Mouse (Mus musculus) E14TG2a.4 (cell line): Measurements from ENCODE around the gene Qser1.

Experiments
- H3K27me3 ChIP-seq: 2 replicates; pipeline ENCODE4 v1.6.1; 2014; ENCODE audit warnings: low read length, control low read depth; ENCODE audit not compliant: insufficient read depth
- H3K36me3 ChIP-seq: 2 replicates; pipeline ENCODE4 v1.6.1; 2014; ENCODE audit warnings: low read length, control low read depth; ENCODE audit not compliant: insufficient read depth
- H3K4me1 ChIP-seq: replicated peaks from 2 replicates; pipeline ENCODE4 v1.6.1; 2014; ENCODE audit warnings: low read depth, low read length, control low read depth
- H3K4me3 ChIP-seq: replicated peaks from 2 replicates; pipeline ENCODE4 v1.5.1; 2014; ENCODE audit warnings: mild to moderate bottlenecking, low read length
- H3K9me3 ChIP-seq: 2 replicates; pipeline ENCODE4 v1.6.1; 2014; ENCODE audit warnings: low read length, control low read depth
- CTCF ChIP-seq: conservative IDR thresholded peaks from 2 replicates; pipeline ENCODE4 v1.5.1; 2014; ENCODE audit warnings: low read length
- NANOG ChIP-seq: IDR thresholded peaks from 2 replicates; pipeline ENCODE4 v1.6.1; 2014; ENCODE audit warnings: borderline replicate concordance, low read length, mixed read lengths
- POU5F1 ChIP-seq: IDR thresholded peaks from 2 replicates; pipeline ENCODE4 v1.6.1; 2014; ENCODE audit warnings: low read length, borderline replicate concordance

Gene Qser1

GRCm38 (mm10) chr2:104727369-104727768 is 89.2 kb downstream of the Qser1 start:
- peaks cover 54% of the 10 kb centered on the region for H3K36me3 ChIP-seq
- H3K27me3 ChIP-seq, result no peaks in the 10 kb centered on the region
- no peak overlapping the region for H3K4me3 ChIP-seq
- H3K4me1 ChIP-seq, result peaks cover 16% of the 10 kb centered on the region
- H3K9me3 ChIP-seq, result no peaks in the 10 kb centered on the region
- TF ChIP-seq NANOG (no peak), POU5F1 (no peak), CTCF (no peak)

GRCm38 (mm10) chr2:104722021-104722420 is 94.5 kb downstream of the Qser1 start:
- TF ChIP-seq POU5F1, result no peak
- no peak for TF ChIP-seq CTCF
- TF ChIP-seq NANOG, result no peak
- Histone ChIP-seq H3K4me3 (no peak overlapping the region), H3K27me3 (no peaks in the 10 kb centered on the region), H3K9me3 (no peaks in the 10 kb centered on the region), H3K4me1 (no peaks in the 10 kb centered on the region), H3K36me3 (peaks cover 31% of the 10 kb centered on the region)

GRCm38 (mm10) chr2:104717827-104718226 is 98.7 kb downstream of the Qser1 start:
- H3K4me1 ChIP-seq, result peaks cover 6% of the 10 kb centered on the region
- H3K36me3 ChIP-seq, result peaks cover 4% of the 10 kb centered on the region; the same call in 1 of the 2 replicates
- H3K4me3 ChIP-seq, result no peak overlapping the region
- no peak for TF ChIP-seq CTCF
- TF ChIP-seq POU5F1, result no peak
- no peak for TF ChIP-seq NANOG
- no peaks in the 10 kb centered on the region for H3K9me3 ChIP-seq
- peaks cover 2% of the 10 kb centered on the region; the same call in 1 of the 2 replicates for H3K27me3 ChIP-seq

- TF ChIP-seq POU5F1 (no peak), CTCF (no peak), NANOG (no peak)
- Histone ChIP-seq H3K4me1 (peaks cover 8% of the 10 kb centered on the region), H3K9me3 (no peaks in the 10 kb centered on the region), H3K27me3 (peaks cover 2% of the 10 kb centered on the region), H3K36me3 (no peaks in the 10 kb centered on the region), H3K4me3 (no peak overlapping the region)
These were observed 99.3 kb downstream of the Qser1 start for GRCm38 (mm10) chr2:104717231-104717735.

GRCm38 (mm10) chr2:104716279-104716678 is 100.3 kb downstream of the Qser1 start, which contains the start of gene Pin1rt1:
TSS of gene Pin1rt1 (minus strand) at chr2:104716379.
- peaks cover 12% of the 10 kb centered on the region for H3K4me1 ChIP-seq
- no peak within 1 kb of the TSS for H3K4me3 ChIP-seq
- no peak for TF ChIP-seq NANOG
- TF ChIP-seq POU5F1, result no peak
- no peak for TF ChIP-seq CTCF
- no peaks in the 10 kb centered on the region for H3K36me3 ChIP-seq
- H3K9me3 ChIP-seq, result no peaks in the 10 kb centered on the region
- H3K27me3 ChIP-seq, result peaks cover 6% of the 10 kb centered on the region

GRCm38 (mm10) chr2:104714254-104714691 is 102.3 kb downstream of the Qser1 start:
- Histone ChIP-seq H3K9me3 (no peaks in the 10 kb centered on the region), H3K27me3 (peaks cover 18% of the 10 kb centered on the region), H3K4me1 (peaks cover 26% of the 10 kb centered on the region), H3K4me3 (no peak overlapping the region), H3K36me3 (no peaks in the 10 kb centered on the region)
- TF ChIP-seq CTCF (no peak), POU5F1 (no peak), NANOG (no peak)

- TF ChIP-seq CTCF (no peak), NANOG (no peak), POU5F1 (no peak)
- no peaks in the 10 kb centered on the region for H3K36me3 ChIP-seq
- H3K27me3 ChIP-seq, result peaks cover 18% of the 10 kb centered on the region
- H3K4me1 ChIP-seq, result peaks cover 36% of the 10 kb centered on the region
- peak overlapping the region; percentile 87 for H3K4me3 ChIP-seq
- H3K9me3 ChIP-seq, result no peaks in the 10 kb centered on the region
These were observed 104.1 kb downstream of the Qser1 start for GRCm38 (mm10) chr2:104712486-104712809.

- no peak for TF ChIP-seq CTCF
- TF ChIP-seq NANOG, result no peak
- no peak for TF ChIP-seq POU5F1
- Histone ChIP-seq H3K27me3 (peaks cover 18% of the 10 kb centered on the region), H3K4me3 (peak within 1 kb of the TSS; percentile 87), H3K9me3 (no peaks in the 10 kb centered on the region), H3K4me1 (peaks cover 36% of the 10 kb centered on the region), H3K36me3 (no peaks in the 10 kb centered on the region)
These were observed 104.7 kb downstream of the Qser1 start, which contains the start of gene Tcp11l1 for GRCm38 (mm10) chr2:104711585-104712485. TSS of gene Tcp11l1 (minus strand) at chr2:104712169.
